Mouse (Mus musculus) liver, adult 2 months (tissue): ENCODE results near the gene Large2. TPM values are rescaled to one million over a fixed set of nuclear protein-coding genes. Genes with fewer than 3 reads are reported as not detected.
A peak's percentile ranks its signal among the peaks of the same experiment; 100 is the strongest.

Experiments used
- DNase-seq: peaks from one replicate; pipeline ENCODE4 v3.0.0-alpha.2; 2011; ENCODE audit warnings: low read depth, low spot score; ENCODE audit errors: extremely low read depth
- H3K27ac ChIP-seq: fragments of 200-500 bp; replicated peaks from 2 replicates; pipeline ENCODE4 v1.5.1; 2012; ENCODE audit warnings: low read depth, mild to moderate bottlenecking, control low read depth, inconsistent platforms, low read length; ENCODE audit not compliant: insufficient read depth
- H3K27me3 ChIP-seq: fragments of 200-500 bp; 2 replicates; pipeline ENCODE4 v1.6.1; 2012; ENCODE audit warnings: mild to moderate bottlenecking, moderate library complexity, low read length, inconsistent platforms; ENCODE audit not compliant: control insufficient read depth, insufficient read depth
- H3K36me3 ChIP-seq: fragments of 200-500 bp; 2 replicates; pipeline ENCODE4 v1.6.1; 2012; ENCODE audit warnings: low read length, inconsistent platforms; ENCODE audit not compliant: control insufficient read depth, insufficient read depth
- H3K4me1 ChIP-seq: fragments of 200-500 bp; 2 replicates; pipeline ENCODE4 v1.6.1; 2011; ENCODE audit warnings: low read length; ENCODE audit not compliant: control insufficient read depth, insufficient read depth
- H3K4me3 ChIP-seq: fragments of 200-500 bp; 2 replicates; pipeline ENCODE4 v1.5.1; 2011; ENCODE audit warnings: low read depth, mild to moderate bottlenecking, control low read depth, low read length, moderate library complexity; ENCODE audit not compliant: insufficient read depth
- H3K79me2 ChIP-seq: fragments of 200-500 bp; 2 replicates; pipeline ENCODE4 v1.6.1; 2012; ENCODE audit warnings: inconsistent platforms, mild to moderate bottlenecking, low read length, moderate library complexity; ENCODE audit not compliant: control insufficient read depth, insufficient read depth
- H3K9ac ChIP-seq: fragments of 200-500 bp; 2 replicates; pipeline ENCODE4 v1.6.1; 2012; ENCODE audit warnings: low read depth, mild to moderate bottlenecking, control low read depth, inconsistent platforms, low read length
- CTCF ChIP-seq: fragments of 200-500 bp; IDR thresholded peaks from 2 replicates; pipeline ENCODE4 v1.5.1; 2011; ENCODE audit warnings: low read depth, low read length, control low read depth
- POLR2A ChIP-seq: fragments of 200-500 bp; IDR thresholded peaks from 2 replicates; pipeline ENCODE4 v1.6.1; 2011; ENCODE audit warnings: low read length, control low read depth; ENCODE audit not compliant: insufficient read depth; ENCODE audit errors: extremely low read depth
- WGBS: fragments of 180-500 bp; shearing (Covaris S2); methylation state at CpG from one replicate; pipeline ENCODE4 v1.1.7; 2018; 5-methylcytosine and 5-hydroxymethylcytosine counted together
- polyA plus RNA-seq: library from polyadenylated mRNA; depleted of rRNA; stranded (reverse); fragments of >200 nt; gene quantifications from 2 replicates; pipeline ENCODE4 v1.2.3, GENCODE M21; 2012
- total RNA-seq: library from RNA; depleted of rRNA; stranded (reverse); fragments of >200 nt; gene quantifications from 2 replicates; pipeline ENCODE4 v1.2.3, GENCODE M21; 2014

The Large2 gene
- total and polyA plus RNA-seq, 2 experiments: 0.37 to 1.7 TPM

GRCm38 (mm10) chr2:92328206-92328605 is 46.5 kb downstream of the Large2 start:
- TF ChIP-seq CTCF (no peak), POLR2A (no peak)
- 94% methylated on average over 8 of the region's 8 CpGs for WGBS
- Histone ChIP-seq H3K27me3 (no peaks in the 10 kb centered on the region), H3K4me1 (no peaks in the 10 kb centered on the region), H3K27ac (no peak overlapping the region), H3K36me3 (peaks cover 22% of the 10 kb centered on the region), H3K4me3 (no peak overlapping the region), H3K79me2 (no peaks in the 10 kb centered on the region; the same call in 1 of the 2 replicates), H3K9ac (no peak overlapping the region)
- DNase-seq: no peak

DNA sequence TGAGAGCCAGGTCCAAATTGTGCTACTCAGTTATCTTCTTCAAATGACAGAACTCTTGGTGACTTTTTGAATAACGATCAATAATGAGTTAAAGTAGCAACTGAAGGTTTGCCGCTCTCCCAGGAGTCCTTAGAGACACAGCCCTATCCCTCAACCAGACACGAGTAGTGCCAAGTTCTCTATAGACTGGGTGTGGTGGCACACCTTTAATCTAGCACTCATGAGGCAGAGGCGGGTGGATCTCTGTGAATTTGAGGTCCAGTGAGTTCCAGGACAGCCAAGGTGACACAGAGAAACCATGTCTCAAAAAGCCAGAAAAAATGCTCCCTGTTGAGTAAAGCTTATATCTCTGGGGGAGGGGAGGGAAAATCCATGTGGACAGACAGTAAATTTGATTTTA is 47.1 kb downstream of the Large2 start:
- Histone ChIP-seq H3K79me2 (no peaks in the 10 kb centered on the region; the same call in 1 of the 2 replicates), H3K4me3 (no peak overlapping the region), H3K4me1 (no peaks in the 10 kb centered on the region), H3K27me3 (no peaks in the 10 kb centered on the region), H3K36me3 (peaks cover 19% of the 10 kb centered on the region), H3K27ac (no peak overlapping the region), H3K9ac (no peak overlapping the region)
- TF ChIP-seq CTCF (no peak), POLR2A (no peak)
- 92% methylated on average over 4 of the region's 4 CpGs for WGBS
- no peak for DNase-seq

- no peaks in the 10 kb centered on the region for H3K4me1 ChIP-seq
- H3K27me3 ChIP-seq: no peaks in the 10 kb centered on the region
- H3K36me3 ChIP-seq: peaks cover 15% of the 10 kb centered on the region
- H3K4me3 ChIP-seq: no peak overlapping the region
- H3K27ac ChIP-seq: no peak overlapping the region
- WGBS: 88% methylated on average over 1 of the region's 1 CpGs
- TF ChIP-seq POLR2A (no peak), CTCF (no peak)
- no peak overlapping the region for H3K9ac ChIP-seq
- no peak for DNase-seq
- H3K79me2 ChIP-seq: no peaks in the 10 kb centered on the region; the same call in 1 of the 2 replicates
Measured at GRCm38 (mm10) chr2:92326221-92326620, 48.4 kb downstream of the Large2 start.

DNA sequence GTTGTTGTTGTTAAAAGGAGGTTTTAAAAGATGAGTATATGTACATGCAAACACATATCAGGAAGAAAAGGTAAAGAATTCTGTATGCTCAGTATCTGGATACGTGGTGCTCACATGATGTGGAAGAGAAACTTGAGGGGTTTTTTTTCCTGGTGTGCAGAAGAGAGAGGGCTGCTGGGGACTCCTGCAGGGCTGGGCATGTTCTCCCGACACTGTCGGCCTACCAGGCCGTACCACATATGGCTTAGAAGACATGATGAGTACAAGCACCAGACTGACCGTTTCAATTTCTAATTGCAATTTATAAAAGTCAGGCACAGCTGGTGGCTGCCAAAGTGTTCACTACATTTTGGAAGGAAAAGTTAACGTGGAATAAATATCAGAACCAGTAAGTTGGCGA is 49.0 kb downstream of the Large2 start:
- H3K36me3 ChIP-seq: peaks cover 15% of the 10 kb centered on the region
- no peaks in the 10 kb centered on the region for H3K4me1 ChIP-seq
- TF ChIP-seq POLR2A (no peak), CTCF (no peak)
- no peak overlapping the region for H3K9ac ChIP-seq
- WGBS: 91% methylated on average over 7 of the region's 7 CpGs
- no peak for DNase-seq
- no peak overlapping the region for H3K4me3 ChIP-seq
- H3K79me2 ChIP-seq: no peaks in the 10 kb centered on the region; the same call in 1 of the 2 replicates
- no peak overlapping the region for H3K27ac ChIP-seq
- no peaks in the 10 kb centered on the region for H3K27me3 ChIP-seq

DNA sequence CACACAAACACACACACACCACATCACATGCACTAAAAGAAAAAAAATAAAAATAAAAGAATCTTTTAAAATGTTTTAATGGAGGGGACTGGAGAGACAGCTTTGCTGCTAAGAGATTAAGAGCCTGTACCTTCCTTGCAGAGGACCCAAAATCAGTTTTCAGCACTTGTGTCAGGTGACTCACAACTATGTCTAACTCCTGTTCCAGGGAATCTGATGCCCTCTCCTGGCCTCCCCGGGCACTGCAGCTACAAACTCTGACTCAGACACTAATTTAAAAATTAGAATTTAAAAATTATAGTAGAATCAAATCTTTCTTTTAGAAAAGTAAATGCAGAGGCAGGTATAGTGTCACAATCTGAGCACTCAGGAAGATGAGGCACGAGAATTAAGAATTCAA is 52.0 kb downstream of the Large2 start:
- H3K27ac ChIP-seq: no peak overlapping the region
- no peaks in the 10 kb centered on the region for H3K4me1 ChIP-seq
- DNase-seq: no peak
- no peak overlapping the region for H3K9ac ChIP-seq
- no peaks in the 10 kb centered on the region; the same call in 1 of the 2 replicates for H3K79me2 ChIP-seq
- no peaks in the 10 kb centered on the region; the same call in 1 of the 2 replicates for H3K27me3 ChIP-seq
- TF ChIP-seq POLR2A (no peak), CTCF (peak; percentile 62)
- 97% methylated on average over 2 of the region's 2 CpGs for WGBS
- peaks cover 11% of the 10 kb centered on the region for H3K36me3 ChIP-seq
- no peak overlapping the region for H3K4me3 ChIP-seq

- H3K4me1 ChIP-seq: no peaks in the 10 kb centered on the region
- TF ChIP-seq POLR2A (no peak), CTCF (no peak)
- H3K9ac ChIP-seq: no peak overlapping the region
- no peak overlapping the region for H3K27ac ChIP-seq
- DNase-seq: no peak
- WGBS: 85% methylated on average over 5 of the region's 5 CpGs
- no peaks in the 10 kb centered on the region; the same call in 1 of the 2 replicates for H3K27me3 ChIP-seq
- peaks cover 2% of the 10 kb centered on the region for H3K36me3 ChIP-seq
- H3K4me3 ChIP-seq: no peak overlapping the region
- no peaks in the 10 kb centered on the region; the same call in 1 of the 2 replicates for H3K79me2 ChIP-seq
Measured at GRCm38 (mm10) chr2:92317228-92317627, 57.4 kb downstream of the Large2 start.
